Mouse (Mus musculus) left cerebral cortex, adult 2 months (tissue): Measurements from ENCODE around the gene Arpc1b. TPM values are rescaled to one million over a fixed set of nuclear protein-coding genes. Genes with fewer than 3 reads are reported as not detected.
A peak's percentile ranks its signal among the peaks of the same experiment; 100 is the strongest.
"Not testable (repeated sequence)": the region's sequence is repeated elsewhere in the genome, so short reads cannot be mapped to it uniquely, and the experiment has no call there.

Experiments
- DNase-seq, 2 experiments: peaks; one replicate each; pipeline ENCODE4 v3.0.0; 2021 to 2022; ENCODE audit warnings: low spot score in 2 of 2, mixed read lengths in 1 of 2; ENCODE audit errors: extremely low spot score in 1 of 2
- H3K27ac ChIP-seq: fragments of 200-600 bp; 2 replicates; pipeline ENCODE4 v1.8.1; 2022
- H3K4me3 ChIP-seq: fragments of 200-600 bp; 2 replicates; pipeline ENCODE4 v1.8.1; 2022
- CTCF ChIP-seq: fragments of 200-600 bp; IDR thresholded peaks from 2 replicates; pipeline ENCODE4 v1.8.1; 2022; ENCODE audit warnings: antibody characterized with exemption, mild to moderate bottlenecking, moderate library complexity
- intact Hi-C: fragments of 180-260 bp; cut with DNase I; formaldehyde crosslinking; loops from one replicate; pipeline ENCODE4 v1.15.1; 2025
- total RNA-seq, 2 experiments: library from RNA; stranded (reverse); gene quantifications; 2 replicates each; pipeline ENCODE4 v1.2.3; 2021

Arpc1b gene
- total RNA-seq, 2 experiments from 2014 or later: 19.0 to 23.5 TPM

GRCm38 (mm10) chr5:145089878-145090277 is 24.1 kb upstream of the Arpc1b start:
- Histone ChIP-seq H3K4me3 (no peak overlapping the region), H3K27ac (no peak overlapping the region)
- intact Hi-C loops: no loop called here
- no peak for DNase-seq
- no peak for TF ChIP-seq CTCF

DNA sequence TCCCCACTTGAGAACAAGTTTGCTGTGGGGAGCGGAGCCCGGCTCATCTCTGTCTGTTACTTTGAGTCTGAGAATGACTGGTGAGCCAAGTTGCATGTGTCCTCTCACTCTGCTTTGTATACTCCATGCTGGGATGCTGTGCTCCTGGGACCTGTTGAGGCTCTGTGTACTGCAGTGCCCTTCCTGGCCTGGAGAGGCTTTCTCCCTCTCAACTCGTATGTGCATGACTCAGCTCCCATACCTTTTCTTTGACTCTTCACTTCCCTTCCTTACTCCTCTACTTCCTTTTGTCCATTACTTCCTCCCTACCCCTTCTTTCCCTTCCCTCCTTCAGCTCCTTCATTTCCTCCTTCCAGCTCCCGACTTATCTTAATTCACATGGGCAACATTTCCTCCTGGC is 17.8 kb upstream of the Arpc1b start:
- no peak for DNase-seq
- intact Hi-C loops: no loop called here
- Histone ChIP-seq H3K4me3 (no peak overlapping the region), H3K27ac (no peak overlapping the region)
- no peak for TF ChIP-seq CTCF

DNA sequence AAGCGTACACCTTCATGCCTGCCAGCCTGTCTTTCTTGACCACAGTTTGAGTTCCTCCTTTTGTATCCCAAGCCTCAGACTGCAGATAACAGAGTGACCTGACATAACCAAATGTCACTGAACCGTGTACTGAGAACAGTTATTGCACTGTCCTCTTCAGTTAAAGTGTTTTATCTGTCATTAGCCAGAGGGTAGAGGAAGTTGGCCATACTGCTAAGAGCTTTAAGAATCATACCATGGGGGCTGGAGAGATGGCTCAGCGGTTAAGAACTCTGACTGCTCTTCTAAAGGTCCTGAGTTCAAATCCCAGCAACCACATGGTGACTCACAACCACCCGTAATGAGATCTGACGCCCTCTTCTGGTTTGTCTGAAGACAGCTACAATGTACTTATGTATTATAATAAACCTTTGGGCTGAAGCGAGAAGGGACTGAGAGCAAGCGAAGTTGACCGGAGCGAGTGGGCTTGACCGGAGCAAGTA is 15.6 kb upstream of the Arpc1b start:
- TF ChIP-seq CTCF: no peak; the same call in 1 of the 2 replicates
- intact Hi-C loops: no loop called here
- DNase-seq: no peak

GRCm38 (mm10) chr5:145100960-145101359 is 13.1 kb upstream of the Arpc1b start:
- Histone ChIP-seq H3K4me3 (no peak overlapping the region), H3K27ac (no peak overlapping the region)
- intact Hi-C loops: no loop called here
- TF ChIP-seq CTCF: no peak
- no peak for DNase-seq

More for the DNA sequence above, 15.6 kb upstream of the Arpc1b start:
- H3K27ac ChIP-seq: no peak overlapping the region
- H3K4me3 ChIP-seq: no peak overlapping the region

DNA sequence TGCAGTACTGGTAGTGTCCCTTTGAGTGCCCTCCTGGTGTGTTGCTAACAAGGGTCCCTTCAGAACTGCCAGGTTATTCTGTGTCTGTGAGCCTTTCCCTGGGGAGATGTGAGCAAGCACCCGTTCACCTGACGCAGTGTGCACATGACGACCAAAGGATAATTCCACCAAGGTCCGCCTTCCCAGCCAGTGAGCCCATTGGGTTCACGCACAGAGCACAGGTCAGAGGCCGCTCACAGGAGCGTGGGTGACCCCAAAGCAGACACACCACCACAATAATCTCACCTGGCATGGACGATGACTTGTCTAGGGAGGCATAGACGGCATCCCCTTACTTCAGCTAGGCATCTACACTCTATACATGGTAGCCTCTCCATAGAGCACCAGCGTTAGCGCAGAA is 12.6 kb upstream of the Arpc1b start:
- H3K4me3 ChIP-seq, intact Hi-C loops, DNase-seq, H3K27ac ChIP-seq: not testable (repeated sequence)

GRCm38 (mm10) chr5:145102706-145103105 is 11.3 kb upstream of the Arpc1b start:
- Histone ChIP-seq H3K27ac (no peak overlapping the region), H3K4me3 (no peak overlapping the region)
- TF ChIP-seq CTCF: no peak
- intact Hi-C loops: no loop called here
- no peak for DNase-seq

- no peak overlapping the region for H3K4me3 ChIP-seq
- peak overlapping the region; percentile 66; the same call in 1 of the 2 replicates for H3K27ac ChIP-seq
- intact Hi-C loops: no loop called here
- TF ChIP-seq CTCF: no peak
- DNase-seq: no peak
Observed at GRCm38 (mm10) chr5:145104328-145104727, 9.7 kb upstream of the Arpc1b start.

DNA sequence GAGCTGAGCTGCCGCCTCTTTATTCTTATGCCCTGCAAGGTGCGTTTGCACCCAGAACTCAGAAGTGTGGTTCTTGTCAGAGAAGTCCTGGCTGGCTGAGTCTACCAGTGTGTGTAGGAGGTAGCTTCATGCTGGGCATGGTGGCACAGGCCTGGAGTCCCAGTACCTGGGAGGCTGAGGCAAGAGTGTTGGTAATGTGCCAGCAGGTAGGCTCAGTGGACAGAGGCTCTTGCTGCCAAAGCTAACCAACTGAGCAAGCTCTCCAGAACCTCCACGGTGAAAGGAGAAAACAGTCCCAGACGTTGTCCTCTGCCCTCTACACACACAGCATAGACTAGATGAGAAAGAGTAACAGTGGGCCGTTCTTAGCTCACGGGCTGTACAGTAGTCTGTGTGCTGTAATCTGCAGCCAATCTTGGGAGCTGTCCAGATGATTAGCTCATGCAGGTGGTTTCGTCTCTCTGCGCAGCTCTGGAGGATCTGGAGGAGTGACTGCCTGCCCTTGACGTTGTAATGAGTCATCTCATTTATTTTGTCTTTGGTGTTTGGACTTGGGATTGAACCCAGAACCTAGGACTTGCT is 8.2 kb upstream of the Arpc1b start:
- no peak overlapping the region for H3K4me3 ChIP-seq
- no peak for DNase-seq
- intact Hi-C loops: no loop called here
- H3K27ac ChIP-seq: peak overlapping the region; percentile 19; the same call in 1 of the 2 replicates
- TF ChIP-seq CTCF: no peak

- intact Hi-C loops: no loop called here
- DNase-seq: no peak
- TF ChIP-seq CTCF: no peak
- no peak overlapping the region for H3K4me3 ChIP-seq
- no peak overlapping the region for H3K27ac ChIP-seq
Observed at GRCm38 (mm10) chr5:145110401-145110800, 3.6 kb upstream of the Arpc1b start.

GRCm38 (mm10) chr5:145112566-145112965 is 1.4 kb upstream of the Arpc1b start:
- intact Hi-C loops: no loop called here
- no peak for DNase-seq
- Histone ChIP-seq H3K4me3 (no peak overlapping the region), H3K27ac (no peak overlapping the region)
- no peak for TF ChIP-seq CTCF

DNA sequence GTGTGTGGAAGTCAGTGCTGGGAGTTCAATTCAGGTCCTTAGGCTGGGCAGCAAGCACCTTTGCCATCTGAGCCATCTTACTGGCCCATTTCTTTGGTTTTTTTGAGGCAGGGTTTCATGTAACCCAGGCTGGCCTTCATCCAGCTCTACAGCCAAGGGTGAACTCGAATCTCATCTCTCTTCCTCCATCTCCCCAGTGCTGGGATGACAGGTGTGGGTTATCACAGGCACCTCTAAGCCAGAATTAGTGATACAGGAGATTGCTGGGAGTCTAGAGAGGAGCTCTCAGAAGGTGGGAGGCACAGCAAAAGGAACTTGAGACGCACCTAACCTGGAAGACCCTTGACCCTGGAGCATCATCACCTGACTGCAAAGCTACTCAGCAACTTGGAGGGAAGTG is 599 bp upstream of the Arpc1b start:
- no peak for DNase-seq
- H3K4me3 ChIP-seq: no peak overlapping the region
- intact Hi-C loops: no loop called here
- no peak for TF ChIP-seq CTCF
- H3K27ac ChIP-seq: no peak overlapping the region

DNA sequence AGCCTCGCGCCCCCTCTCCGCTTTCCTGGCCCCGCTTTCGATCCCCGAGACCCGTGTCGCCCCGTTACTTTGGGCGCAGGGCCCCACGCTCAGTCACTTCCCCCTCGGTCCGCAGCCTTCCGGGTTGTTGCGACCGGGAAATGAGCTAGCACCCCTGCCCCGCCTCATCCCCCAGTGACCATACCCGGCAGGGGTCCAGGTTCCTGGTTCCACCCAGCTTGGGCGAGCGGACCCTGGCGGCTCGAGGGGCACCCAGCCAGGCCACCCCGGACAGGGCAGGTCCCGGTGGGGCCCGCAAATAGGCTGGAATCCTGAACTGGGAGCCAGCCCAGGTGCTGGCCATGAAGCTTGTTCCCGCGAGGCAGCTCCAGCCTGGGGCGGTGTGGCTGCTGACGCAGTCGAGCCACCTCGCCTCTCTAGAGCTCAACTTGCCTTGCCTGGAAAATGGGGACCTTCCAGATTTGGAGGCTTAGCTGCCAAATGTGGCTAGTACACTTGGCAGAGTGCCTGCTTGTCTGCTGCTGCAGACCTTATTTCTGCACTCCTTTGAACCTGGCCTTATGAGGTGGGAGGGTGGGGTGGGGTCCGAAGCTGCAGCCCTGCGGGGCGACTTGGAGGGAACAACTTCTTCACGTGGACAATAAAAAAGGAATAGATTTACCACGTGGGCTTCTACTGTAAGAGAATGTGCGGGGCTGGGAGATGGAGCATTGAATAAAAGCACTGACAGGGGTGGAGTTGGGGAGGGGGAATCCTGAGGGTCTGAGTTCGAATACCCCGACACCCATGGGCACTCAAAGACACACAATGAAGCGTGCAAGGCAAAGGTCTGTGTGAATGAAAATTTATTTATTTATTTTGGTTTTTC is 825 bp downstream of the Arpc1b start:
- Histone ChIP-seq H3K27ac (peak overlapping the region; percentile 78), H3K4me3 (peak overlapping the region; percentile 57)
- intact Hi-C loops: no loop called here
- DNase-seq: no peak
- TF ChIP-seq CTCF: no peak
